Mouse (Mus musculus) liver, adult (tissue): ENCODE measurements around the gene Sfmbt1.

Experiments
- GATA4 ChIP-seq: IDR thresholded peaks from 2 replicates; pipeline ENCODE4 v1.6.1; 2014; ENCODE audit warnings: mild to moderate bottlenecking, low read length; ENCODE audit not compliant: insufficient replicate concordance

Sfmbt1 gene

DNA sequence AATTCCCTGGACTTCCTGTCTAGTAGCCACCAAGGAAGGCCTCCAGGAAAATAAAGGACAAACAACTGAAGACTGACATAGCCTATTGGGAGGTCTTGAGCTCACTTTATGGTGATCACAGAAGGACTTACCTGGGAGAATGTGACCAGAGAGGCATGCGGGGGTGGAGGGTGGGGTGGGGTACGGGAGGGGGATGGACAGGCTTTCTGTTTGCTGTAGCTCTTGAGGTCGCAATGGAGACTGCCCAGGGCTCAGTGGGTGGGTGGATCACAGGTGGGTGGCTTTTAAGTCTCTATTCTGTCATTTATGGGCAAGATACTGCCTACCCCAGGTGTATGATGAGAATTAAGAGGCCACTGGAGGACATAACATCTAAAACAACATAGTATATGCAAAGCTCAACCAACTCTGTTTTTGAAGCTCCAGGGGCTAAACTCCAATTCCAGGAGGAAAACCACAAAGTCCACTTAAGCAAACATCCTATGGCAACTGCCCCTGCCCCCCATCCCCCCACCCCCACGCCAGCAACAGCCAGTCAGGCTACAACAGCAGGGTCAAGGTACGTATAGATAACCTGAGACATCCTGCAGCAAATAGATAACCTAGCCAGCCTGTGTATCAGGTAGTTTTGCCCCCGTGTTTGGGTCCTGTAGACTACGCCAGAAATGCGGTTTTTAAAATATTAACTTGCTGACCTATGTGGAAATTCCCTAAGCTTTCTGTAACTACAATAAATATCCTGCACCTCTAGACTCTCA lies 10.4 kb upstream of the Sfmbt1 start:
- TF ChIP-seq GATA4: no peak

DNA sequence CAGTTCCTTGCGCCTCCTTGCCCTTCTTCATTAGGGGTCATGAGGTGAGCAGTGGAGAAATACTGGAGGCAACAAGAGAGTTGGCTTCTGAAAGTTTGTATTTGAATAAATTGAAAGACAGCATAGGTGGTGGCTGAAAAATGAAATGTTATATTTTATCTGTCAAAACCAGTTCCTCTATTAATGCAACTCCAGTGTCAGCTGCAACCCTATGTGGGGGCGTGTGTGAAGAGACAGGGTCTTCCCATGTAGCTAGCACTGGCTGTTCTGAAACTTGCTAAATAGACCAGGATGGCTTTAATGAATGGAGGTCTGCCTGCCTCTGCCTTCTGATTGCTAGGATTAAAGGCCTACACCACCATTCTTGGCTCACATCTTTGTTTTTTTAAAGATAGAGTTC lies 2.8 kb upstream of the Sfmbt1 start:
- no peak for TF ChIP-seq GATA4

DNA sequence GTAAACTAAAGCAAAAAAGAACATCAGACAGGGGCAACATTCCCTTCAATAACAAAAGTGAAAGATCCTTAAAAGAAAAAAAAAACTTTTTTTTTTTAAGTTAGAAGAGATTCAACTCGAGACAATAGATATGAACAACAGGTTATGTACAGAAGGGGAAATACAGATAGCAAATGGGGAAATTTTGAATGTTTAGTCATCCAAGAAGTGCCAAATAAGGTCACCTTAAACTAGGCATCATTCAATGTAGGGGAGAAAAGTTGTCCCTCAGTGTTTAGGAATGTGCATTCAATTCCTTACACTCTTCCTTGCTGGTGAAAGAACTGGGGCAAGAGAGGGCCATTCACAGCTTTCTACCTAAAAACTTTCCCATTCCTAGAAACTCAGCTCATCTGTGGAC lies 880 bp upstream of the Sfmbt1 start:
- no peak for TF ChIP-seq GATA4

DNA sequence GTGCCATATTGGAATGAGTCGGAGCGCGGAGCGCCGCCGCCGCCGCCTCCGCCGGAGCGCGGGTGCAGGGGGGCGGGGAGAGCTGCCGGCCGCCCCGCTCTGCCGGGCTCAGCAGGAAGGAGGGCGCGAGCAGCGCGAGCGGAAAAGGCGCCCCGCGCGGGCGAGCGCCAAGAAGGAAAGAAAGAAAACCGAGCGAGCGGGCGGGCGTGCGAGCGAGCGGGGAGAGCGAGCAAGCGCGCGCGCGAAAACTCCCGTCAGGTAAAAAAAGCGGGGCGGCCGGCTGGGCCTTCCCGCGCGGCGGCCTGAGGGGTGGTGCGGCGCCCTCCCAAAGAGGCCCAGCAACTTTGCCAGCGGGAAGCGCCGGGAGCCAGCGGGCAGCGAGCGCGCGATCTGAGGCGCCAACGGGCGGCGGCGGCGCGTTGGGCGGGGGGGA lies 985 bp downstream of the Sfmbt1 start:
- no peak for TF ChIP-seq GATA4

DNA sequence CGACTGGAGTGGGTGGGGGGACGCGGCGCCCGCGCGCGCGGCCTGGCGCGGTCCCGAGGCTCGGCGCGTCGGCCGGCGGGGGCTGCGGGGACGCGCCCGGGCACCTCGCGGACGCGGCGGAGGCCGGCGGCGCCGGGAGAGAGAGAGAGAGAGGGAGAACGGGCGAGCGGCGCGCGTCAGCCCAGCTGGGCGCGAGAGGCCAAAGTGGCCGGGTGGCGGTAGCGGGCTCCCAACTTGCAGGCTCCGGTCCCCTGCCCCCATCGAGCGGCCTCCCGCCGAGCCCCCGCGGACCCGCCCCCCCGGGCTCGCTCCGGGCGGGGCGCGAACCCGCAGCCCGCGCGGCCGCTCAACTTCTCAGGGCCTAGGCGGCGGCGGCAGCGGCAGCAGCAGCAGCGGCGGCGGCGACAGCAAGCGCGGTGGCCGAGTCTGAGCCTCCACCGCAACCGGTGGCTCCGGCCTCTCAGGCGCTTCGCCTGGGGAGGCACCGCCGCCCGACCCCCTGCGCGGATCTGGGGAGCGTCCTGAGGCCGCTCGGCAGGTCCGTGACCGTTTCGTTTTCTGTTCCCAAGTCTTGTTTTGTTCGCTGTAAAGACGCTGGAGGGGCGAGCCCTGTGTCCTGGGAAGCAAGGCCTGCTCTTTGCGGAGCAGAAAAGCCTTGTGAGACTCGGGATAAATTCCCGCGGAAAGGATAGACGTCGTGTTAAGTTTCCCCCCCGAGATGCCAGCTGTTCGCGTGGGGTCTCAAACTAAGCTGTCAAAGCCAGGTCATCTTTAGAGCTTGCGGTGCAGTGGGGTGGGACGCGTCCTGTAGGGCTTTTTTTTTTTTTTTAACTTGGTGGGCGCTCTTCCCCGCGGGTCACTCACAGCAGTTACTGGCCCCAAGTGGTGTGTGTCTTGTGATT lies 1.7 kb downstream of the Sfmbt1 start:
- no peak for TF ChIP-seq GATA4

DNA sequence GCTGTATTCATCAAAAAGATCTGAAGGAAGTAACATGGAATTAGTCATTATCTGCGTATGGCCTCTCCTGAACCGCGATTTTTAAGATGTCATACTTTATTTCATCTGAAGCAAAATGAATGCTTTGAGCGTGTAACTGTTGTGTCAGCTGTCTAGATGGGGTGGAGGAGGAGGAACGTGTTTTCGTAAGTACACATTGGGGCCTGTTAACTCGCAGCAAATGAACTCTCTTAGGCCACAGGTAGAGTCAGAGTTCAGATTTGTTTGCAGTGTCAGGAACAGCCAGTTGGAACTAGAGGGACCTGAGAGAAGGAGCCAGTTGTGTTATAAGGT lies 2.3 kb downstream of the Sfmbt1 start:
- no peak for TF ChIP-seq GATA4

DNA sequence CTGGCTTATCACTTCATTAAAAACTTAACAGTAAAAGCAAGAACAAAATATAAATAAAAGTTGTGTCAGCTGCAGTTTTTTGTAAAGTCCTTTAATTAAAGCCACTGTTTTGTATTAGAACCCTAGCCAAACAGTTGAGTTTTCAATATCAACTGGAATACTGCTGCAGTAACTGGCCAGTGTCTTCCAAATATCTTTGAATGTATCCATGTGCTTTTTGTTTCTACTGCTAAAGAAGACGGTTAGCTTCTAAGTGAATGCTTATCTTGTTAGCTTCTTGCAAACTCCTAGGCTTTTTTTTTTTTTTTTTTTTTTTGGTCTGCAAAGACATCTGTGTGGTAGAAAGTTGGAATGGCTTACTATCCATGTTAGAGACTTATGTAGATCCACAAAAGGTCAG lies 4.9 kb downstream of the Sfmbt1 start:
- no peak for TF ChIP-seq GATA4

DNA sequence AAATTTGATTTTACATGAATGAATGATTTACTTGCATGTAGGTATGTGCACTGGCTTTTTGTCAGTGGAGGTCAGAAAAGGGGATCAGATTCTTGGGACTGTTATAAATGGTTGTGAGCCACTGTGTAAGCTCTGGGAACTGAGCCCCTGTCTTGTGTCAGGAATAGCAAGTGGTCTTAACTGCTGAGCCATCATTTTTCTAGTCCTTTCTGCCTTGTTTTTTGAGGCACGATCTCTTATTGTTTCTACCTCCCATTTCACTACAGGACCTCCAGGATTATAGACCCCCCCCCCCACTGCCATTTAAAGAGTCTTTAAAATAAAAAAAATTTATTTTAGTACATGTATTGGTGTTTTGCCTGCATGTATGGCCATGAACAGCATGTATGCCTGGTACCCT lies 7.2 kb downstream of the Sfmbt1 start:
- no peak for TF ChIP-seq GATA4

DNA sequence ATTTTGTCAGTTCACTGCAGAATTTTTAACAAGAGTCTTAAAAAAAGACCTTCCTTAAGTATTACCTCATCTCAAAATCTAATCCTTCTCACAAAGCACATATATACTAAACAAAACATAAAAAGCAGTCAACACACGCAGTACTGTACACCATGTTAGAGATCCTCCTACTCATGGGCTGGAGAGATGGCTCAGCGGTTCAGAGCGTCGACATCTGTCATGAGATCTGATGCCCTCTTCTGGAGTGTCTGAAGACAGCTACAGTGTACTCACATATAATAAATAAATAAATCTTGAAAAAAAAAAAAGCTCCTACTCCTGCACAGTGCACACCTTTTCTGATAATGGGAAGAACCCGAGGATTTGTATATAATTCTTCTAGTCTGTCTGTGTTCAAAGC lies 7.8 kb downstream of the Sfmbt1 start:
- TF ChIP-seq GATA4: no peak

DNA sequence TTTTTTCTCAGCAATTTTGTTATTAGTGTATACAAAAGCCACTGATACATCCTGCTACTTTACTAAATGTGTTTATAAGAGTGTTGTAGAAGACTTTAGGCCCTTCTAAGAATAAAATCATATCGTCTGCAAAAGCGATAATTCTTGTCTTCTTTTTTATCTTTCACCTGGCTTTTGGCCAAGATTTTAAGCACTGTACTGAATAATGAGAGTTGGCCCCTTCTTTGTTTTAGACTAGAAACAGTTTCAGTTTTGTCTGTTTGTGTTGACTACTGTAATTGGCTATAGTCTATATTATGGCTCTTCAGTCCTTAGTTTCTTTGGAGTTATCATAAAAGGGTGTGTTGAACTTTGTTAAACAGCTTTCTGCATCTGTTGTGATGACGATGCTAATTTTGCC lies 17.2 kb downstream of the Sfmbt1 start:
- no peak for TF ChIP-seq GATA4

DNA sequence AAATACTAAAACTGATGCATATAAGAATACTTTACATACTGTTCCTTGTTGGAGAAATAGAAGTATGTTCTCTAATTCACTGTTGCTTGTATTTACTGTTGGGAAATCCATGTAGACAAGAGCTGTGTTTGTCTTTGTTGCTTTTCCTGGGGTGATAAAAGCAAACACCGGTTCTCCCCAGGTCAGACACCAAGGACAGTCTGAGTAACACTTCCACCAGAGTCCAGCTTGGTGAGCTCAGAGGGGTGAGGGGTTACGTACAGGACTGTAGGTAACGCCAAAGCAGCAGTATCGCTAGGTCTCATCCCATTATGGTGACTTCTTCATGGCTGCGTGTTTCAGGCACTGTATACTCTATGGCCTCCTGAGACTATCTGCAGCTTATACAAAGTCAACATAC lies 20.0 kb downstream of the Sfmbt1 start:
- TF ChIP-seq GATA4: no peak

DNA sequence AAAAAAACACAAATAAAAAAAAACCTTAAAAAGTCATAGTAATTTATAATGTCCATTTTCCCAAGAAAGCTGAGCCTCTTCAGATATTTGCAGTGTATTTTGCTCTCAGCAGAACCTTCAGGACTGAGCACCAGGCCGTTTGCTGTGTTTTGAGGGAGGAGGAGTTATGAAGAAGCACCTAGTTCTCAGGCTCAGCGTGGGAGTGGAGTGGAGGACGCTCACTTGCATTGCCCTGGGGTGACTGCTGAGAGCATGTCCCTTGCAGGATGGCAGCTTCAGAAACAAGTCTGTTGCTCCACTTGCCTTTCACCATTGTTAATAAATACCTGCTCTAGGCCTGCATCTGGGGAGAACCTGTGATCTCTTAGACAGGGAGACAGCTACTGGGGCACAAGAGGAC lies 21.2 kb downstream of the Sfmbt1 start:
- no peak for TF ChIP-seq GATA4

DNA sequence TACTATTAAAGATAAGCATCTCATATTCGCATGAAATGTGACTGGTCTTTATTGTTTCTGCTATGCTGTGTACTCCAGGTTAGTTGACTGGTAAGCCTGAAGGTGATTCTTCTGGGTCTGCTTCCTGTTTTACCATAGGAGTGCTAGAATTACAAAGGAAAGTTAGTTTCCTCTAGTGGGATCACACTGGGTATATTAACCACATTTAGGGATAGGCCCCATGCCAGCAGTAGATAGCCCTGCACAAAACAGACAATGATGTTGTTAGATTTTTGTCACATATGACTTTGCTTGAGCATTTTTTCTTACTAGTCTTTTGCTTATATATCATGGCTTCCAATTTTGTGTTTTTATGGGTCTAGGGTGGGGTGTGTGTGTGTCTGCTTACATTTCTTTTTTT lies 21.8 kb downstream of the Sfmbt1 start:
- TF ChIP-seq GATA4: no peak

DNA sequence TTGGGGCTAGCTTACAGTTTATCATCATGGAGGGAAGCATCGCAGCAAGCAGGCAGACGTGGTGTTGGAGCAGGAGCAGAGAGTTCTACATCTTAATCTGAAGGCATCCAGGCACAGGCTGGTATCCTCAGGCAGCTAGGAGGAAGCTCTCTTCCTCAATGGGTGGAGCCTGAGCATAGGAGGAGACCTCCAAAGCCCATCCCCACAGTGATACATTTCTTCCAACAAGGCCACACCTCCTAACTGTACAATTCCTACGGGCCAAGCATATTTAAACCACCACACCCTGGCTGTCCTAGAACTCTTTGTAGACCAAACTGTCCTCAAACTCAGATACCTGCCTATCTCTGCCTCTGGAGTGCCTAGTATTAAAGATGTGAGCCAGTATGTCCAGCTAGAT lies 29.2 kb downstream of the Sfmbt1 start:
- TF ChIP-seq GATA4: no peak

DNA sequence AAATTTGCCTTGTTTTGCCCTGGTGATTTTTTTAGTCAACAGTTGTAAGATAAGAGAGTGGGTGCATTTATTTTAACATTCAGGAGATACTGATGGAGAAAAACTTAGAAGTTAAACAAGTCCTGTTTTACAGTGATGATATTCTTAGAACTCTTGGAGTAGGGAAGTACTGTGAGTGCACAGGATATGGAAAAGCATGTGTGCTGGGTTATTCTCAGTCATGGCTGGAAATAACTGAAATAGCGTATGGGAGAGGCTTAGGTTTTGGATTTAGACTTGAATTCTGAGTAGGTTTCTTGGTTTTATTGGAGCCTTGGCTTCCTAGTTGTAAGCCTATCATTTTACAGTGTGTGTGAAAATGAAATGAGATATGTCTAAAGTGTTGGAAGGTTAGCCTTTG lies 31.5 kb downstream of the Sfmbt1 start:
- TF ChIP-seq GATA4: no peak

DNA sequence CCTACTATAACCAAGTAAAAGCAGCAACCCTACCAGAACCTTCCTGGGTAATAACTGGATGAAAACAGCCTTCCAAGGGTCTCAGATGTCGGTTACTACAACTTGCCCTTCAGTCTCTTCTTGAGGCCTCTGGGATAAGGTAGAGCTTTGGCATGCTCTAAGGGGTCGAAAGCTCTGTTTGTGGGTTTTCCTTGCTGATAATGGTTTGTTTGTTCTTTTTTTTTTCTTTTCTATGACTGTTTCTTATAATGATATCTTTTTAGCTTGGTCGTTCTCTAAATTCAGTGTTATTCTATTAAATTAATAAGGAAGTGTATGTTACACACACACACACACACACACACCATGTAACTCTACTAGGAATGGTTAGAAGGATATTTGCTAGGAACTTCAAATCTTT lies 42.6 kb downstream of the Sfmbt1 start:
- TF ChIP-seq GATA4: no peak
